ENCODE assay signal across 8 mouse cellular contexts in the genomic region with DNA sequence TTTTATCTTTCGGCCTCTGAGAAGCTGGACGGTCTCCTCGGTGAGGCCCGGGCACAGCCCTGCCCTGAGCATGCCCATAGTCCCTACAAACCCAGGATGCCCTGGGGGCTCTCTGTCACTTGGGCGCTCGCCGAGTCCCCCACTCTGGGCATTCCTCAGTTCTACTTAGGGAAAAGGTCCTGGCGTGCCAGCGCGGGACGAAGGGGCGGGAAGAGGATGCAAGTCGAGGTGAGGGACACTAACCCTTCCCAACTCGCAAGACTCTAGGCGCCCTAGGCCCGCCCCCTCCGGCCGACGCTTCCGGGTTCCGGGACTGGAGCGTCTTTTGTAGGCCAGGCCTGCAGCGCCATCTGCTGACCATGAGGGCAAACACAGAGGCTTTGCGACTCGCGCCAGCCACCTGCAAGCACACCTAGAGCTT. TPM values are rescaled to one million over a fixed set of nuclear protein-coding genes. Genes with fewer than 3 reads are reported as not detected.
DNase-seq lines count a peak whose midpoint lies in the region; ATAC-seq and TF ChIP-seq lines count a peak whose summit lies in the region.

A gene (minus strand): TSS at position 273 of the 421 bp plus-strand sequence.

- no peak for TF ChIP-seq POLR2A in ES-Bruce4 (IDR thresholded peaks at IDR 0.05; ENCODE audit: insufficient read depth, low read length)

- intact Hi-C loops in heart, postnatal 14 days (cut with DNase I) = loop anchor here (1.0 to 5.0 kb wide), 4 partner anchors 128 to 655 kb away; a partner anchor contains a TSS

- H3K4me1 ChIP-seq in ES-Bruce4 (ENCODE audit: control insufficient read depth, insufficient read depth, low read length) = peaks cover 1% of the 10 kb centered on the region
- H3K4me1 ChIP-seq in forebrain, embryonic 14.5 days (ENCODE audit: control insufficient read depth, insufficient read depth, low read length) = peaks cover 16% of the 10 kb centered on the region
- H3K4me1 ChIP-seq in neural tube, embryonic 15.5 days = peaks cover 19% of the 10 kb centered on the region

- H3K36me3 ChIP-seq in ES-Bruce4 (ENCODE audit: control insufficient read depth, insufficient read depth, low read length, poor library complexity, severe bottlenecking) = no peaks in the 10 kb centered on the region
- H3K36me3 ChIP-seq in forebrain, embryonic 14.5 days (ENCODE audit: control insufficient read depth, insufficient read depth, low read length) = no peaks in the 10 kb centered on the region
- no peaks in the 10 kb centered on the region for H3K36me3 ChIP-seq in neural tube, embryonic 15.5 days

- 0 out of 2 replicates have a peak, but pooled peaks have one; percentile 2 for TF ChIP-seq EP300 in ES-Bruce4 (IDR thresholded peaks at IDR 0.05; ENCODE audit: insufficient read depth, low read depth, low read length)

- peak; percentile 95 for DNase-seq in forebrain, embryonic 14.5 days (ENCODE audit: low spot score)
- peak; percentile 95 to 97 for DNase-seq in heart, postnatal 14 days
- DNase-seq in layer of hippocampus, adult 11-12 months (ENCODE audit: low spot score) = peak; percentile 94
- DNase-seq in lung, adult 18-20 months = peak; percentile 93 to 95
- peak; percentile 91 for DNase-seq in testis, postnatal 14 days (ENCODE audit: low spot score)

- peak; percentile 87 for TF ChIP-seq CTCF in ES-Bruce4 (IDR thresholded peaks at IDR 0.05; ENCODE audit: low read depth, low read length)

- H3K4me2 ChIP-seq in forebrain, embryonic 14.5 days (ENCODE audit: low read length) = peak within 1 kb of the TSS; percentile 91
- H3K4me2 ChIP-seq in neural tube, embryonic 15.5 days = peak within 1 kb of the TSS; percentile 90

- no peaks in the 10 kb centered on the region for H3K9me3 ChIP-seq in ES-Bruce4 (replicated peaks; ENCODE audit: control insufficient read depth, insufficient read depth, low read length, poor library complexity, severe bottlenecking)
- no peaks in the 10 kb centered on the region for H3K9me3 ChIP-seq in forebrain, embryonic 14.5 days (replicated peaks; ENCODE audit: control insufficient read depth, low read length)
- H3K9me3 ChIP-seq in neural tube, embryonic 15.5 days (replicated peaks) = no peaks in the 10 kb centered on the region

- H3K27me3 ChIP-seq in ES-Bruce4 (ENCODE audit: control insufficient read depth, insufficient read depth, low read length, poor library complexity, severe bottlenecking) = no peaks in the 10 kb centered on the region
- H3K27me3 ChIP-seq in forebrain, embryonic 14.5 days (replicated peaks; ENCODE audit: control insufficient read depth, insufficient read depth, low read length) = no peaks in the 10 kb centered on the region
- peaks cover 14% of the 10 kb centered on the region for H3K27me3 ChIP-seq in neural tube, embryonic 15.5 days (replicated peaks)

- WGBS in forebrain, embryonic 14.5 days = under 1% methylated on average over 26 of the region's 26 CpGs
- WGBS in neural tube, embryonic 15.5 days = under 1% methylated on average over 26 of the region's 26 CpGs

- H3K4me3 ChIP-seq in ES-Bruce4 (ENCODE audit: low read depth, low read length) = peak within 1 kb of the TSS; percentile 91
- H3K4me3 ChIP-seq in forebrain, embryonic 14.5 days (ENCODE audit: low read depth, low read length) = peak within 1 kb of the TSS; percentile 51
- peak within 1 kb of the TSS; percentile 67 for H3K4me3 ChIP-seq in neural tube, embryonic 15.5 days (replicated peaks)

- ATAC-seq in cerebellum, adult (ENCODE audit: insufficient number of reproducible peaks, low FRiP score, low TSS enrichment) = peak; percentile 95
- ATAC-seq in forebrain, embryonic 14.5 days = peak; percentile 90
- ATAC-seq in neural tube, embryonic 15.5 days (ENCODE audit: low FRiP score) = peak; percentile 92

- peak within 1 kb of the TSS; percentile 83 for H3K9ac ChIP-seq in ES-Bruce4 (ENCODE audit: low read depth, poor library complexity, severe bottlenecking)
- peak within 1 kb of the TSS; percentile 76 for H3K9ac ChIP-seq in forebrain, embryonic 14.5 days (ENCODE audit: low read length)
- peak within 1 kb of the TSS; percentile 77 for H3K9ac ChIP-seq in neural tube, embryonic 15.5 days (replicated peaks)

- H3K27ac ChIP-seq in ES-Bruce4 (ENCODE audit: insufficient read depth, low read length) = peak within 1 kb of the TSS; percentile 10; the same call in 1 of the 2 replicates
- H3K27ac ChIP-seq in forebrain, embryonic 14.5 days (ENCODE audit: low read depth, low read length) = peak within 1 kb of the TSS; percentile 33; the same call in 1 of the 2 replicates
- peak within 1 kb of the TSS; percentile 69 for H3K27ac ChIP-seq in neural tube, embryonic 15.5 days (replicated peaks)

RNA-seq across cellular contexts. Expression of the gene that starts here (rescaled TPM):
- polyA plus RNA-seq in ES-Bruce4 (2011; ENCODE audit: insufficient read depth, insufficient read length, low read depth, missing spikeins) = 23.9 and 25.8 TPM in 2 replicates
- 14.2 and 16.8 TPM in 2 replicates for polyA plus RNA-seq in forebrain, embryonic 14.5 days (2014; fragmentation: Nextera tagmentation; extraction: Ambion mirVana)
- total RNA-seq in heart, postnatal 14 days (2021) = 1 to 10 TPM; 8.0 to 8.3 TPM
- polyA plus RNA-seq in neural tube, embryonic 15.5 days (2015; fragmentation: Nextera tagmentation; extraction: Ambion mirVana) = 10.9 and 11.3 TPM in 2 replicates

Comparison
In these comparisons a context has a peak if more than half of its experiments do, and no peak if none do; other contexts are left out.
1. Peak in every context shown above with its lines: DNase-seq, ATAC-seq, H3K4me3 ChIP-seq and H3K27ac ChIP-seq.
2. H3K27ac ChIP-seq: peak in every context shown above with its lines; median percentile 69 in neural tube, embryonic 15.5 days; 33 in forebrain, embryonic 14.5 days; 10 in ES-Bruce4.